Mouse (Mus musculus) CH12.LX (cell line): ENCODE data around the gene Gpr19. TPM values are rescaled to one million over a fixed set of nuclear protein-coding genes. Genes with fewer than 3 reads are reported as not detected.
A peak's percentile ranks its signal among the peaks of the same experiment; 100 is the strongest.

Experiments used
- DNase-seq: peaks from one replicate; pipeline ENCODE4 v3.0.0-alpha.2; 2013; ENCODE audit errors: extremely low read depth
- H3K27ac ChIP-seq: 2 replicates; pipeline ENCODE4 v1.5.1; 2012; ENCODE audit warnings: low read depth, mild to moderate bottlenecking, control low read depth, moderate library complexity; ENCODE audit not compliant: insufficient read depth
- H3K27me3 ChIP-seq: replicated peaks from 2 replicates; pipeline ENCODE3; 2012; ENCODE audit warnings: inconsistent platforms
- H3K36me3 ChIP-seq, 2 experiments: replicated peaks in 1 of 2; 2 replicates each; pipeline versions ENCODE3 to v1.6.1; 2012; ENCODE audit warnings: inconsistent platforms in 1 of 2, low read length in 1 of 2, mild to moderate bottlenecking in 1 of 2, mixed read lengths in 1 of 2, moderate library complexity in 1 of 2; ENCODE audit not compliant: control insufficient read depth in 1 of 2, insufficient read depth in 1 of 2
- H3K4me1 ChIP-seq, 2 experiments: 2 replicates each; pipeline ENCODE4 v1.6.1; 2012; ENCODE audit warnings: inconsistent platforms in 1 of 2, moderate library complexity in 1 of 2; ENCODE audit not compliant: insufficient read depth in 2 of 2, control insufficient read depth in 1 of 2
- H3K4me2 ChIP-seq: 2 replicates; pipeline ENCODE4 v1.6.1; 2012; ENCODE audit warnings: low read depth, mild to moderate bottlenecking, control low read depth; ENCODE audit not compliant: poor library complexity, insufficient read depth, severe bottlenecking
- H3K4me3 ChIP-seq, 3 experiments: fragments of 150-350 bp in 1 of 3; sonication (generic) in 1 of 3; replicated peaks in 1 of 3; 2 replicates each; pipeline versions ENCODE3 to v1.5.1; 2011 to 2012; ENCODE audit warnings: low read depth in 2 of 3, low read length in 2 of 3, mild to moderate bottlenecking in 2 of 3, moderate library complexity in 2 of 3, control low read depth in 1 of 3, improper control_type of control experiment in 1 of 3, inconsistent platforms in 1 of 3, mixed read lengths in 1 of 3; ENCODE audit not compliant: poor library complexity in 1 of 3
- H3K79me2 ChIP-seq: replicated peaks from 2 replicates; pipeline ENCODE4 v1.6.1; 2012; ENCODE audit warnings: mild to moderate bottlenecking, moderate library complexity; ENCODE audit not compliant: control insufficient read depth, poor library complexity, insufficient read depth, severe bottlenecking; ENCODE audit errors: extremely low read depth
- H3K9ac ChIP-seq: 2 replicates; pipeline ENCODE4 v1.6.1; 2012; ENCODE audit warnings: low read depth, mild to moderate bottlenecking, control low read depth, moderate library complexity; ENCODE audit not compliant: insufficient read depth
- H3K9me3 ChIP-seq: replicated peaks from 2 replicates; pipeline ENCODE3; 2012; ENCODE audit warnings: low read length, inconsistent platforms, mixed read lengths
- CHD1 ChIP-seq: IDR thresholded peaks from 2 replicates; pipeline ENCODE4 v1.6.1; 2012; ENCODE audit warnings: low read depth, low read length, improper control_type of control experiment, inconsistent platforms
- CTCF ChIP-seq, 2 experiments: IDR thresholded peaks in 1 of 2; conservative IDR thresholded peaks in 1 of 2; 2 replicates each; pipeline ENCODE4 v1.5.1; 2011 to 2012; ENCODE audit warnings: low read depth in 2 of 2, low read length in 2 of 2, improper control_type of control experiment in 1 of 2, inconsistent platforms in 1 of 2, mild to moderate bottlenecking in 1 of 2, moderate library complexity in 1 of 2
- ELF1 ChIP-seq: IDR thresholded peaks from 2 replicates; pipeline ENCODE4 v1.6.1; 2014; ENCODE audit warnings: low read depth, mild to moderate bottlenecking, inconsistent platforms, low read length, improper control_type of control experiment
- ETS1 ChIP-seq: conservative IDR thresholded peaks from 2 replicates; pipeline ENCODE4 v1.6.1; 2012; ENCODE audit warnings: low read depth, mild to moderate bottlenecking, inconsistent platforms, low read length, improper control_type of control experiment, moderate library complexity
- GABPA ChIP-seq: IDR thresholded peaks from 2 replicates; pipeline ENCODE4 v1.6.1; 2012; ENCODE audit warnings: low read depth, low read length, improper control_type of control experiment, inconsistent platforms; ENCODE audit not compliant: insufficient replicate concordance
- HCFC1 ChIP-seq: IDR thresholded peaks from 2 replicates; pipeline ENCODE4 v1.6.1; 2012; ENCODE audit warnings: low read depth, mild to moderate bottlenecking, inconsistent platforms, low read length, improper control_type of control experiment
- MAZ ChIP-seq: IDR thresholded peaks from 2 replicates; pipeline ENCODE4 v1.6.1; 2012; ENCODE audit warnings: low read depth, mild to moderate bottlenecking, inconsistent platforms, low read length, improper control_type of control experiment, moderate library complexity
- MEF2A ChIP-seq: IDR thresholded peaks from 2 replicates; pipeline ENCODE4 v1.6.1; 2014; ENCODE audit warnings: low read depth, mild to moderate bottlenecking, inconsistent platforms, low read length, improper control_type of control experiment, borderline replicate concordance
- MYC ChIP-seq: IDR thresholded peaks from 2 replicates; pipeline ENCODE4 v1.6.1; 2011; ENCODE audit warnings: low read depth, mild to moderate bottlenecking, improper control_type of control experiment, low read length
- NRF1 ChIP-seq: IDR thresholded peaks from 2 replicates; pipeline ENCODE4 v1.6.1; 2014; ENCODE audit warnings: low read depth, mild to moderate bottlenecking, inconsistent platforms, low read length, improper control_type of control experiment, moderate library complexity
- PAX5 ChIP-seq: IDR thresholded peaks from 2 replicates; pipeline ENCODE4 v1.6.1; 2012; ENCODE audit warnings: low read length, inconsistent platforms, mixed read lengths
- POLR2A ChIP-seq: IDR thresholded peaks from 2 replicates; pipeline ENCODE4 v1.6.1; 2011; ENCODE audit warnings: low read depth, mild to moderate bottlenecking, improper control_type of control experiment, low read length
- RAD21 ChIP-seq: IDR thresholded peaks from 2 replicates; pipeline ENCODE4 v1.6.1; 2011; ENCODE audit warnings: low read depth, mild to moderate bottlenecking, low read length, improper control_type of control experiment, moderate library complexity
- RCOR1 ChIP-seq: conservative IDR thresholded peaks from 2 replicates; pipeline ENCODE4 v1.6.1; 2012; ENCODE audit warnings: low read depth, mild to moderate bottlenecking, inconsistent platforms, low read length, improper control_type of control experiment
- SMC3 ChIP-seq: IDR thresholded peaks from 2 replicates; pipeline ENCODE4 v1.6.1; 2011; ENCODE audit warnings: low read depth, low read length, improper control_type of control experiment
- TBP ChIP-seq: conservative IDR thresholded peaks from 2 replicates; pipeline ENCODE4 v1.6.1; 2011; ENCODE audit warnings: low read depth, low read length, improper control_type of control experiment
- TCF12 ChIP-seq: IDR thresholded peaks from 2 replicates; pipeline ENCODE4 v1.6.1; 2014; ENCODE audit warnings: low read depth, mild to moderate bottlenecking, inconsistent platforms, low read length, improper control_type of control experiment
- ZMIZ1 ChIP-seq: IDR thresholded peaks from 2 replicates; pipeline ENCODE4 v1.6.1; 2012; ENCODE audit warnings: low read depth, mild to moderate bottlenecking, inconsistent platforms, low read length, improper control_type of control experiment
- ZNF384 ChIP-seq: IDR thresholded peaks from 2 replicates; pipeline ENCODE4 v1.6.1; 2012; ENCODE audit warnings: low read depth, low read length, improper control_type of control experiment, inconsistent platforms
- dilution Hi-C: fragments of 300-500 bp; cut with MboI; formaldehyde crosslinking; loops from 2 replicates; pipeline ENCODE4 v1.14.3; 2020; ENCODE audit warnings: low sequenced_read_pairs; ENCODE audit not compliant: extremely low pct_unique_long_range_greater_than_20kb, extremely low pct_ligation_motif_present
- in situ Hi-C: fragments of 300-500 bp; cut with MboI; formaldehyde crosslinking; loops from 3 replicates; pipeline ENCODE4 v1.14.3; 2019; ENCODE audit warnings: low sequenced_read_pairs, low pct_ligation_motif_present, low pct_unique_long_range_greater_than_20kb, mixed read lengths
- polyA plus RNA-seq: library from polyadenylated mRNA; unstranded; fragments of >175 nt; gene quantifications from 2 replicates; pipeline ENCODE4 v1.2.1, GENCODE M21; 2012; ENCODE audit warnings: low read depth; ENCODE audit not compliant: insufficient read length
- total RNA-seq, 2 experiments: library from RNA; depleted of rRNA; stranded (reverse); fragments of 300-350 nt in 1 of 2; fragments of >200 nt in 1 of 2; gene quantifications; 2 replicates each; pipeline ENCODE4 v1.2.3; 2012 to 2014

Gene Gpr19
- total and polyA plus RNA-seq, 3 experiments = 4.8 to 7.5 (median 5.2) TPM

DNA sequence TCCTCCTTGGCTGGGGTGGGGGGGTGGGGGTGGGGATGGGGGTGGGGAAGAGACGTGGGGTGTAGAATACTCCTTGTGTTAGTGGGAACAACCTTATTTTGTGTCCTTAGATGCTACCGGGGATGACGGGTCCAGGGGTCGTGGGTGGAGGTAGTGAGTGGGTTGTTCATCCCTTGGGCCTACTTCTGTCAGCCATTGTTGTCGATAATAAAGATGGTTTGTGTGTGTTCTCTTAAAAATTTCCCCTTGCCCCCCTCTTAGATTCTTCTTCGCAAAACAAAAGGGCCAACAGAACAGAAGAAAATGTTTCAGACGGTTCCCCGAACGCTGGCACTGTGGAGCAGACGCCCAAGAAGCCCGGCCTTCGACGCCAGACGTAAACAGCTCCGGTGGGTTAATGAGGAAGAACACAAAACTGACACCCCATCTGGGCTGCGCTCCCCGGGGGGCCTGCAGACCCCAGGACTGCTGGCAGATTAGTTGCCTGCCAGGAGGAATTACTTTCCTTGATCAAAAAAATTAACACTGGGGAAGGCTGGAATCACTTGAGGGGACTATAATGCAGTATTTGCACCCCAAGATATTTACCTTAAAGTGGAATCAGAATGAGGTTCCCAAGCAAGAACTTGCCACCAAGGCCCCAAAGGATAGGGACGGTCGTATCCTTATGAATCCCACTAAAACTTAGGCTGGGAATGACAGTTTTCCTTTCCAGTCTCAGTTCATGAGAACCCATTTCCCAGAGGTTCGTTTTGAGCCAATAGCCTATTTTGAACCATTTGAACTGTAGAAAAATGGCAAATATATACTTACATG is 23.5 kb upstream of the Gpr19 start:
- in situ Hi-C loops = no loop called here
- Histone ChIP-seq H3K27me3 (no peaks in the 10 kb centered on the region), H3K9ac (peak overlapping the region; percentile 97), H3K4me1 (peaks cover 0 to 26% of the 10 kb centered on the region in 2 experiments; a peak in 2 of 4 replicates), H3K4me2 (peak overlapping the region; percentile 98), H3K27ac (peak overlapping the region; percentile 29; the same call in 1 of the 2 replicates), H3K79me2 (peaks cover 34% of the 10 kb centered on the region), H3K36me3 (peaks cover 0 to 5% of the 10 kb centered on the region in 2 experiments), H3K9me3 (no peaks in the 10 kb centered on the region), H3K4me3 (peak overlapping the region; percentile 84 to 99 (median 88))
- TF ChIP-seq RCOR1 (no peak), CHD1 (peak; percentile 91)
- dilution Hi-C loops = no loop called here
- DNase-seq = no peak

DNA sequence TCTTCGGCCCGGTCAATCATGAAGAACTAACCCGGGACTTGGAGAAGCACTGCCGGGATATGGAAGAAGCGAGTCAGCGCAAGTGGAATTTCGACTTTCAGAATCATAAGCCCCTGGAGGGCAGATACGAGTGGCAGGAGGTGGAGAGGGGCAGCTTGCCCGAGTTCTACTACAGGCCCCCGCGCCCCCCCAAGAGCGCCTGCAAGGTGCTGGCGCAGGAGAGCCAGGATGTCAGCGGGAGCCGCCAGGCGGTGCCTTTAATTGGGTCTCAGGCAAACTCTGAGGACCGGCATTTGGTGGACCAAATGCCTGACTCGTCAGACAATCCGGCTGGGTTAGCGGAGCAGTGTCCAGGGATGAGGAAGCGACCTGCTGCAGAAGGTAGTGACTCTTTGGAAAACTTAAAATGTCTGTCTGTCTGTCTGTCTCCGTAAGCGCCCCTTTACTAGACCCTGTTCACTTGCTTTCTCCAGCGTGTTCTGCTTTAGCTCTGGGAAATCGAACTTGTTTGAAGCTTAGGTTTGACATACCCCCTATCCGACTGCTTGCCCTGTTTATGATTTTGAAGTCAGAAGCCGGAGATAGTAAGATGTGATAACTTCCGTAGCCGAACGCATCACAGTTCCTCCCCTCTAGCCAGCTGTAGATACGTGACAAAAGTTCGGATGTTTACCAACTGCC is 22.8 kb upstream of the Gpr19 start:
- no peak for DNase-seq
- Histone ChIP-seq H3K27me3 (no peaks in the 10 kb centered on the region), H3K9ac (peak overlapping the region; percentile 97), H3K4me2 (peak overlapping the region; percentile 98; the same call in 1 of the 2 replicates), H3K36me3 (peaks cover 0 to 5% of the 10 kb centered on the region in 2 experiments), H3K27ac (peak overlapping the region; percentile 84; the same call in 1 of the 2 replicates), H3K9me3 (no peaks in the 10 kb centered on the region), H3K4me3 (peak overlapping the region; percentile 84 to 99 (median 88)), H3K79me2 (peaks cover 34% of the 10 kb centered on the region), H3K4me1 (peaks cover 0 to 26% of the 10 kb centered on the region in 2 experiments; a peak in 2 of 4 replicates)
- in situ Hi-C loops (no loop called here), dilution Hi-C loops (no loop called here)
- no peak for TF ChIP-seq HCFC1
- TF ChIP-seq ZMIZ1 = no peak
- no peak for TF ChIP-seq MEF2A
- 0 out of 2 replicates have a peak, but pooled peaks have one; percentile 24 for TF ChIP-seq ETS1

DNA sequence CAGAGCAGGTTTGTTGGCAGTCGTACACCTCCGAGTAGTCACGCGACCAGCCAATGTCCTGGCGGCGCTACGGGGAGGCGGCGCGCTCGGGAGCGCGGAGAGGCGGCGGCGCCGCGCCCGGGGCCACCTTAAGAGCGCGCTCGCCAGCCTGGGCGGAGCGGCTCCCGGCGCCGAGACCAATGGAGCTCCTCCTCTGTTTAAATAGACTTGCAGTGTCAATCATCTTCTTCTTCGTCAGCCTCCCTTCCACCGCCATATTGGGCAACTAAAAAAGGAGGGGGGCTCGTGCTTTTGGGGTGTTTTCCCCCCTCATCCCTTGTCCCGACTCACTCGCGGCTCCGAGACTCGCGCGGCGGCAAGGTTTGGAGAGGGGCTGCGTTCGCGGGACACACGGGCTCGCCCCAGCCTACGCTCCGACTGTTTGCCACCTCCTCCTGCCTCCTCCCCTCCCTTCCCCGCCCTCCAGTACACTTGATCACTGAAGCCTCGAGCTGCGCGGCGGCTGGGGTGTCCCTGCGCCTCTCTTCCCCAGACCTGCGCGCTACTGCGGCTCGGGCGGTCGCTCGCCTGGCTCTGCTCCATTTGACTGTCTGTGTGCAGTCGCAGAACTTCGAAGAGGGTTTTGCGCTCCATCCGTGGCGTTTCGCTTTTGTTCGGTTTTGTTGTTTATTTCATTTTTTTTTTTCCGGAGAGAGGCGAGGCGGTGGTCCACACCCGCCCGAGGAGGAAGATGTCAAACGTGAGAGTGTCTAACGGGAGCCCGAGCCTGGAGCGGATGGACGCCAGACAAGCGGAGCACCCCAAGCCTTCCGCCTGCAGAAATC is 22.0 kb upstream of the Gpr19 start, which contains the start of gene Cdkn1b:
Gene Cdkn1b (plus strand): TSS at position 212 of the 824 bp plus-strand sequence.
- Histone ChIP-seq H3K4me3 (peak within 1 kb of the TSS; percentile 84 to 99 (median 88)), H3K27me3 (no peaks in the 10 kb centered on the region), H3K9ac (peak within 1 kb of the TSS; percentile 97), H3K27ac (peak within 1 kb of the TSS; percentile 84), H3K36me3 (peaks cover 0 to 5% of the 10 kb centered on the region in 2 experiments), H3K9me3 (no peaks in the 10 kb centered on the region), H3K4me1 (peaks cover 0 to 26% of the 10 kb centered on the region in 2 experiments; a peak in 2 of 4 replicates), H3K4me2 (peak within 1 kb of the TSS; percentile 80), H3K79me2 (peaks cover 34% of the 10 kb centered on the region)
- in situ Hi-C loops (no loop called here), dilution Hi-C loops (no loop called here)
- peak; percentile 82 for DNase-seq
- TF ChIP-seq MYC = no peak
- peak; percentile 73 for TF ChIP-seq POLR2A
- TF ChIP-seq TBP = peak; percentile 92
- TF ChIP-seq CHD1 = no peak; the same call in 1 of the 2 replicates
- TF ChIP-seq ELF1 = no peak
- no peak for TF ChIP-seq GABPA
- TF ChIP-seq TCF12 = no peak
- TF ChIP-seq ZNF384 = peak; percentile 10; the same call in 1 of the 2 replicates
- peak; percentile 69 for TF ChIP-seq NRF1
- TF ChIP-seq MAZ = peak; percentile 66; the same call in 1 of the 2 replicates
- TF ChIP-seq CTCF (conservative IDR thresholded peaks at IDR 0.05 in 1 of 2, IDR thresholded peaks at IDR 0.05 in 1 of 2; ENCODE audit: low read depth in 2 of 2, low read length in 2 of 2) = no peak
- TF ChIP-seq HCFC1 = no peak
- no peak for TF ChIP-seq RAD21
- TF ChIP-seq SMC3 = no peak
- TF ChIP-seq PAX5 = no peak
- no peak; the same call in 1 of the 2 replicates for TF ChIP-seq ZMIZ1
